Mouse (Mus musculus): ENCODE data around the gene Mad1l1.
"Not testable (repeated sequence)": the region's sequence is repeated elsewhere in the genome, so short reads cannot be mapped to it uniquely, and the experiment has no call there.

Mad1l1 gene

GRCm38 (mm10) chr5:140321042-140321755 lies at the start of gene Mad1l1, which contains the start of gene Nudt1:
Gene Mad1l1, minus strand, starts transcription at chr5:140321552.
Gene Nudt1, plus strand, starts transcription at chr5:140321656.
- DNase-seq (ENCODE audit: low spot score), result peak; percentile 94

DNA sequence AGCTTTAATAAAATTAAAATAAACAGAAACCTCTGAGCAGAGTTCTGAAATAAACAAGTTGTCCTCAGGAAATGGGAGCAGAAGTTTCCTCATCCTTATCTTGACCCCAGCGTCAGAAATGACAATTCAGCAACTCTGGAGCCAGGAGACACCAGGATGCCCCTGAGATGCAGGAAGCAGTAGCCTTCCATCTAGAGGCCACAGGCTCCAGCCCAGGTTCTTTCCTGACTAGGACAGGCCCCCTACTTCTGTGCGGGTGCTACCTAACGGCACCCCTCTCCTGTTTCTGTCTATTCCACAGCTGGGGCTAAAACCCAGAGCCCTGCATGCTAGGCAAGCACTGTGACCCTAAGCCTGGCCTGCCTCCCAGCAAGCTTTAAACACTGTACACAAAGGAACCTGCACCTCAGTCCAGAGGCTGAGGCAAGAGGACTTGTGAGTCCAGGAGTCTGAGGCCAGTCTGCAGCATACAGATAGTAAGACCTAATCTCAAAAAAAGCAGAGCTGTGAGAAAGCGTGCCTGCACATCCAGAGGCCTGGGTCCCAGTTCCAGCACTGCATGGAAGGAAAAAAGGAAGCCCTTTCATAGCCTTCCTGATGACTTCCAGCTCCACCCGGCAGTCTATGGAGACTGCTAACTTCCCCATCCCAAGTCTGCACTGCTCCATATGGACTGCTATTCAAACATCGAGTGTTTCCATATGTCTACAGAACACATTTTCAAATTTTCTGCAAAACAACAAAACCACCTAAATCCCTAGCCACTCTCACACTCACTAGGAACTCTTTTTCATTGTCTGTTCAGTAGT lies 49.3 kb upstream of the Mad1l1 start:
- DNase-seq (ENCODE audit: low spot score), result no peak

- no peak for DNase-seq (ENCODE audit: low spot score)
Measured at GRCm38 (mm10) chr5:140369466-140369865, 48.1 kb upstream of the Mad1l1 start.

DNA sequence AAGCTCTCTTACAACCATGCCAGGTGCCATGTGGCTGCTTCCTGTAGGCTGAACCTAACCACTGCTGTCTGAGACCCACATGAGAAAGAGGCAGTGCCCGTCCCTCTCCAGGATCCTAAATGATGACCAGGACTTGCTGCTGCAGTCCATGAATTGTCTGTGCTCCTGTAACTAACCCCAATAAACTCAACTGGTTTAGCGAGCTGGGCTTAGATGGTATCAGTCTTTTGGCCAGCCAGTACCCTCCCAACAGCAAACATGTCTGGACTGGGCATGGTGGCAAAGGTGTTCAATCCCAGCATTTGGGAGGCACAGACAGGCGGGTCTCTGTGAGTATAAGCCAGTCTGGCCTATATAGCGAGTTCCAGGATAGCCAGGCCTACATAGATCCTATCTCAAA lies 47.6 kb upstream of the Mad1l1 start:
- no peak for DNase-seq (ENCODE audit: low spot score)

- not testable (repeated sequence) for DNase-seq (ENCODE audit: low spot score)
Measured at GRCm38 (mm10) chr5:140368126-140368525, 46.8 kb upstream of the Mad1l1 start.

- no peak for DNase-seq (ENCODE audit: low spot score)
Measured at GRCm38 (mm10) chr5:140364415-140364814, 43.1 kb upstream of the Mad1l1 start.

DNA sequence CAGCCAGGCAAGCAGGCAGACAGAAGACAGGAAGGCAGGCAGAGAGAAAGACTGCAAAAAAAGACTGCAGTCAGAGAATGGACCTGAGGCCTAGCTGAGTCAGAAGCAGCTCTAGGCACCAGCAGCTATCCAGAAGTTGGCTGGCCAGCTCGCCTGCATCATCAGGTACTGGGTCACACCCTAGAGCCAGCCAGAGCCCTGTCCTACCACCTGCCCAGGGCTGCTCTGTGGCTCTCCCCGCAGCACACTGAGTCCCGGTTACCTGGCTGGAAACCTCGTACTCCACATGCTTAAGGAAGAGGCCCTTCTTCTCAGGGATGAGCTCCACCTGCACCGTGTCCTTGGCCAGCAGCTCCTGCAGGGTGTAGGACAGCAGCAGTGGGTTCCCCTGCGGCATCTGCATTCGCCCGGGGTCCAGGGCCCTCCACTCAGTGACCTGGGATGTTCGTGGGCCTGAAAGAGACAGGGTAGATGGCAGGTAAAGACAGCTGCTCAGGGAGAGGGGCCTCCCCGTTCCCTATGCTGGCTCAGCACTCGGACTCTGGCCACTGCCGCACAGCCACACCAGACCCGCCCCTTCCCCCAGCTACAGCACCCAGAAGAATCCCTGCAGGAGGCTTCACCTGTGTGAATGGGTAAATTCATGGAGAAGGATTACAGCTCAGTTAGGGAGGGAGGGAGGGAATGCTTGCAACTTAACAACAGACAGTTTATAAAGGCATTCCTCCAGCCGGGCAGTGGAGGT lies 38.8 kb upstream of the Mad1l1 start:
- DNase-seq (ENCODE audit: low spot score), result no peak

- no peak for DNase-seq (ENCODE audit: low spot score)
Measured at GRCm38 (mm10) chr5:140357466-140357865, 36.1 kb upstream of the Mad1l1 start.

- no peak for DNase-seq (ENCODE audit: low spot score)
Measured at GRCm38 (mm10) chr5:140355934-140356333, 34.6 kb upstream of the Mad1l1 start.

GRCm38 (mm10) chr5:140352352-140352751 lies 31.0 kb upstream of the Mad1l1 start:
- no peak for DNase-seq (ENCODE audit: low spot score)

DNA sequence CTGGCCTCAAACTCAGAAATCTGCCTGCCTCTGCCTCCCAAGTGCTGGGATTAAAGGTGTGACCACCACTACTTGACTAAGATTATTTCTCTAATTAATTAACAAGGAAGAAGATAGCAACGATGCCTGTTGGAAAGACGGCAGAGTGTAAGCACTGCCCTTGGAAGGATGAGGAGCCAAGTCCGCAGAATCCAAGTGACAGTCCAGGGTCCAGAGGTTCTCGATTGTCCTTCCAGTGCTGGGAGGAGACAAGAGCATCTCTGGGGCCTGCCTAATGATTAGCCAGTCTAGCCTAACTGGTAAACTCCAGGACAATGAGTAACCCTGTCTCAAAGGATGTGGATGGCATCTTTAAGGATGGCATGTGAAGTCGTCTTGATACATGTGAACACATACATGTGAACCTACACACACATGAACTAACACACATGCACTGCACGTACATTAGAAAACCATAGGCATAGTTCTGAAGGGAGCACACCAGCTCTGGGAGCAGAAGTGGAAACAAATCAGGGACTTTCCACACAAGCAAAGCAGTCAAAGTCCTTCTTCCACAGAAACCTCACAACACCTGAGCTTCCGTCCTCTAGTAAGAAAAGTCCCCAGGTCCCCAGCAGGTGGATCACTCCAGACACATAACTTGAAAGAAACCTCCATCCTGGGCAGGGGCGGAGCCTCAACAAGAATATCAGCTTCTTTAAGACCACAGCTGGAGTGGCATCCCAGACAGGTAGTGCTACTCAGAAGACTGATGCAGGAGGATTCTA lies 29.6 kb upstream of the Mad1l1 start:
- DNase-seq (ENCODE audit: low spot score), result no peak

GRCm38 (mm10) chr5:140349882-140350281 lies 28.5 kb upstream of the Mad1l1 start:
- DNase-seq (ENCODE audit: low spot score), result no peak

DNA sequence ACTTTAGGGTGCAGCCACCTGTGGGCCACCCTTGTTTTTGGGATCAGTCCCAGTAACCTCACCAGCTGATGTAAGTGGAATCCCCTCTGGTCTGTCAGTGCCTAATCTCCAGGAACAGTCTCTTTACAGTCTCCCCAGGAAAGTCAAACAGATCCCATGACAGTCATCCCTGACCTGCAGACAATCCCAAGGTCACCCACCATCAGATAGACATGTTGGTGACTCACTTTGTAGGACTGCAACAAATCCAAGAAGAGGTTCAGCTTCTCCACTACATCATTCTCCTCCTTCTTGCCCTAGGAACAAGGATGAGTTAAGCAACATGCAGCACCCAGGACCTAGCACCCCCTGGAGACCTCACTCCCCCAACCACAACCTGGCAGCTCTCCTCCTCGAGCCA lies 24.7 kb upstream of the Mad1l1 start:
- DNase-seq (ENCODE audit: low spot score), result no peak

DNA sequence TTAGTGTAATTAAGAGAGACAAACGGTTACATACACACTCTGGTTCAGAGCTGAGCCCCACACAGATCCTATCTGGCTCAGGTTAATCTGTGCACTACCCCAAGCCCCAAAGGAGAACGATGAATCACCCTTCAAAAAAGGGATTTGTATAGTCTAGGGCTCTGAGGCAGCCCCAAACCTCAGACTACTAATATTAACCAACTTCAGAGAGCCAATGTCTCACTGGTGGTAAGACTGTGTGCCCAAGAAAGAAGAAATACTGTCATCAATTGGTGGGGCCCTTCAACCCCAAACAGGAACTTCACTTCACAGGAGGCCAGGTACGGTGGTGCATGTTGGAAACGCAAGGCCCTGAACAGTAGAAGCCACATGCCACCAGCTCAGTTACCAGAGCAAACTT lies 23.9 kb upstream of the Mad1l1 start:
- no peak for DNase-seq (ENCODE audit: low spot score)

DNA sequence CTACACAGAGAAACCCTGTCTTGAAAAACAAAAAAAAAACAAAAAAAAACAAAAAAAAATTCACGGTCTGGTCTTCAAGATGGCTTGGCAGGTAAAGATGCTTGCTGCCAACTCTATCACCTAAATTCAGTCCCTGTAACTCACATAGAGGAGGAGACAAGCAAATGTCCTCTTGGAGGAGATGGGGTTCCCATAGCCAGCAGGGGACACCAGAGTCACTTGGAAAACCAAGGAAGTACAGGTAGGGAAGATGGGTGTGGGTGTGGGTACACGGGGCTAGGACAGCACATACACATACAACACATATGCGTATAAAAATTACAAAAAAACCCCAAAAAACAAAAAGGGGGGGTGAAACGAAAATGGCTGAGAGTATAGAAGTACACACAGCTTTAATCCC lies 21.5 kb upstream of the Mad1l1 start:
- no peak for DNase-seq (ENCODE audit: low spot score)

DNA sequence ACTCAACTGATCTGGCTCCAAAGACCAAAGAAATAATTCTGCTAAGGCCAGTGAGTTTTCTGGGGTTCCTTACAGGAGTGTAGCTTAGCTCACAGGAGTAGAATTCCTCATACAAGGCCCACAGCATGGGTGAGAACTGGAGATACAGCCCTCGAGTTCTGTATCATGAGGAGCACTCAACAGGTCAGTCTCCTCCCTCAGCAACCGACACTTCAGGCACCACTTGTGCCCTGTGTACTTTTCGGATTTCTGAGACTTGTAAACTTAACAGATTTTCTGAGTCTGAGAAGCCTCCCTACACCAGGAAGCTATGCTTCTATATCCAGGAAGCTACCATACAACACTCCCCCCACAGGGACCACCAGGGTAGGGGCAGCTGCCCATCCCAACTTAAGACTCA lies 18.5 kb upstream of the Mad1l1 start:
- no peak for DNase-seq (ENCODE audit: low spot score)

DNA sequence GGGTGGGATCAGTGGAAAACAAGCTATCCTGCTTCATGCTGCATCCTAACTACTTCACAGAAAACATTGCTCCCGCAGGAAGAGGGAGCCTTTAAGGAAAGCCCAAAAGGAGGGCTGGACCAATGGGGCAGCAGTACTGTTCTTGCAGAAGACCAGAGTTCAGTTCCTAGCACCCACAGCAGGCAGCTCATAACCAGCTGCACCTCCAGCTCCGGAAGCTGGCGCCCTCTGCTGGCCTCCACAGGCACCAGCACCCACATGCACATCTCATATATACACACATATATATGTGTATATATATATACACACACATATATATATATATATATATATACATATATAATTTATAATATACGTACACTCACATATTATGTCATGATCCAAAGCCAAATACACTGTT lies 17.4 kb upstream of the Mad1l1 start:
- DNase-seq (ENCODE audit: low spot score), result no peak

GRCm38 (mm10) chr5:140336680-140337079 lies 15.3 kb upstream of the Mad1l1 start:
- no peak for DNase-seq (ENCODE audit: low spot score)

DNA sequence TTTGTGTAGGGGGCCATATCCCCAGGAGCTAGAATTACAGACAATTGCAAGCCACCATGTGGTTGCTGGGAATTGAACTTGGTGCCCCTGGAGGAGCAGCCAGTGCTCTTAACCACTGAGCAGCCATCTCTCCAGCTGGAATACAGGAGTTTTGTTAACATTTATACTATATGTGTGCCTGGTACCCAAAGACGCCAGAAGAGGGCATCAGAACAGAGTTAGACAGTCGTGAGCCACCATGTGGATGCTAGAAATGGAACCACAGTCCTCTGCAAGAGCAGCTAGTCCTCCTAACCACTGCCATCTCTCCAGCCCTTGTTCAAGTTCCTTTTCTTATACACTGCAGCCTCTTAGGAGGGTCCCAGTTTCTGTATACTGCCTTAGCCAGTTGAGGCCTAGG lies 12.3 kb upstream of the Mad1l1 start:
- DNase-seq (ENCODE audit: low spot score), result no peak

DNA sequence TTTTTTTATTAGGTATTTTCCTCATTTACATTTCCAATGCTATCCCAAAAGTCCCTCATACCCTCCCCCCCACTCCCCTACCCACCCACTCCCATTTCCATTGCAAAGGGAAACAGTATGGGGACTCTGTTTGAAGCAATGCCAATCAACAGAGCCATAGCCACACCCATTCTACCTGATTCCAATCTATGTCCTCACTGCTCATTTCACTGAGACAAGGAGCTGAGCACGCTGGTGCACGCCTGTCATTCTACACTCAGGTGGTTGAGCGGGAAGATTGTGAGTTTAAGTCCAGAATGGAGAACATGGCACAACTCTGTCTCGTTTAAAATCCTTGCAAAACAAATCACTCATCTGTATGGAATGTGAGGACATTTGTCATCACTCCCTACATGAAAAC lies 11.2 kb upstream of the Mad1l1 start:
- DNase-seq (ENCODE audit: low spot score), result no peak

GRCm38 (mm10) chr5:140331615-140332512 lies 10.5 kb upstream of the Mad1l1 start, which contains the start of gene Mrm2:
Gene Mrm2, minus strand, starts transcription at chr5:140331898.
- peak; percentile 64 for DNase-seq (ENCODE audit: low spot score)

Measured in ovary, adult 18-20 months (tissue).